Mouse (Mus musculus) bone marrow, adult 2 months (tissue): ENCODE data around the gene Fkbp11.

Experiments
- CTCF ChIP-seq: fragments of 200-500 bp; IDR thresholded peaks from 2 replicates; pipeline ENCODE4 v1.5.1; 2011; ENCODE audit warnings: low read length, control low read depth; ENCODE audit not compliant: control insufficient read depth, insufficient read depth
- POLR2A ChIP-seq: fragments of 200-500 bp; IDR thresholded peaks from 2 replicates; pipeline ENCODE4 v1.6.1; 2011; ENCODE audit warnings: low read depth, mild to moderate bottlenecking, control low read depth, low read length, borderline replicate concordance; ENCODE audit not compliant: control insufficient read depth

GRCm38 (mm10) chr15:98696216-98696615 lies 31.8 kb downstream of the Fkbp11 start:
- TF ChIP-seq CTCF = no peak
- no peak for TF ChIP-seq POLR2A
